Mouse (Mus musculus) liver, postnatal 0 days (tissue): ENCODE data around the gene Pcdh8.

Experiments
- CTCF ChIP-seq: sonication (generic); IDR thresholded peaks from 2 replicates; pipeline ENCODE4 v1.5.1; 2016; ENCODE audit warnings: antibody characterized with exemption, low read depth
- EP300 ChIP-seq: IDR thresholded peaks from 2 replicates; pipeline ENCODE4 v1.6.1; 2016; ENCODE audit warnings: antibody characterized with exemption, low read depth, mild to moderate bottlenecking

GRCm38 (mm10) chr14:79788656-79789204 lies 17.6 kb upstream of the Pcdh8 start:
- no peak for TF ChIP-seq CTCF
- TF ChIP-seq EP300, result no peak
